Mouse (Mus musculus) intestine, postnatal 0 days (tissue): ENCODE results near the gene 1700021F05Rik. TPM values are rescaled to one million over a fixed set of nuclear protein-coding genes. Genes with fewer than 3 reads are reported as not detected.

ENCODE experiments used
- ATAC-seq: fragments of 200-750 bp; cut with Nextera tagmentation; 2 replicates; pipeline ENCODE4 v1.8.0; 2017; ENCODE audit warnings: mild to moderate bottlenecking, moderate TSS enrichment, moderate library complexity
- H3K27ac ChIP-seq: fragments of 300-500 bp; sonication (generic); 2 replicates; pipeline ENCODE4 v1.5.1; 2014; ENCODE audit warnings: mild to moderate bottlenecking, low read depth, low read length, moderate library complexity
- H3K27me3 ChIP-seq: fragments of 300-500 bp; sonication (generic); replicated peaks from 2 replicates; pipeline ENCODE4 v1.6.1; 2014; ENCODE audit warnings: low read length, mixed read lengths; ENCODE audit not compliant: control insufficient read depth, insufficient read depth
- H3K36me3 ChIP-seq: fragments of 300-500 bp; sonication (generic); 2 replicates; pipeline ENCODE4 v1.6.1; 2014; ENCODE audit warnings: mild to moderate bottlenecking, moderate library complexity; ENCODE audit not compliant: control insufficient read depth, insufficient read depth
- H3K4me1 ChIP-seq: fragments of 300-500 bp; sonication (generic); replicated peaks from 2 replicates; pipeline ENCODE4 v1.6.1; 2014; ENCODE audit warnings: antibody characterized with exemption, low read length, mixed read lengths; ENCODE audit not compliant: control insufficient read depth, insufficient read depth
- H3K4me2 ChIP-seq: fragments of 300-500 bp; sonication (generic); replicated peaks from 2 replicates; pipeline ENCODE4 v1.6.1; 2014; ENCODE audit warnings: low read depth, mild to moderate bottlenecking, moderate library complexity
- H3K4me3 ChIP-seq: fragments of 300-500 bp; sonication (generic); 2 replicates; pipeline ENCODE4 v1.5.1; 2014; ENCODE audit warnings: low read depth, low read length
- H3K9ac ChIP-seq: fragments of 300-500 bp; sonication (generic); 2 replicates; pipeline ENCODE4 v1.6.1; 2014; ENCODE audit warnings: mild to moderate bottlenecking, low read depth, low read length
- H3K9me3 ChIP-seq: fragments of 300-500 bp; sonication (generic); 2 replicates; pipeline ENCODE4 v1.6.1; 2016; ENCODE audit warnings: mixed run types; ENCODE audit not compliant: control insufficient read depth
- CTCF ChIP-seq: sonication (generic); IDR thresholded peaks from 2 replicates; pipeline ENCODE4 v1.5.1; 2016; ENCODE audit warnings: low read depth, mild to moderate bottlenecking, control low read depth, antibody characterized with exemption, moderate library complexity
- WGBS: fragments of 180-500 bp; shearing (Covaris S2); extraction: QIAGEN DNeasy Blood & Tissue Kit; methylation state at CpG from one replicate; pipeline ENCODE4 v1.1.7; 2014; 5-methylcytosine and 5-hydroxymethylcytosine counted together
- polyA plus RNA-seq: library from polyadenylated mRNA; unstranded; fragments of >200 nt; fragmentation: Nextera tagmentation; extraction: Ambion mirVana; gene quantifications from 2 replicates; pipeline ENCODE4 v1.2.1, GENCODE M21; 2015

1700021F05Rik gene
- polyA plus RNA-seq, 1 experiment from 2014 or later = 54.7 TPM

DNA sequence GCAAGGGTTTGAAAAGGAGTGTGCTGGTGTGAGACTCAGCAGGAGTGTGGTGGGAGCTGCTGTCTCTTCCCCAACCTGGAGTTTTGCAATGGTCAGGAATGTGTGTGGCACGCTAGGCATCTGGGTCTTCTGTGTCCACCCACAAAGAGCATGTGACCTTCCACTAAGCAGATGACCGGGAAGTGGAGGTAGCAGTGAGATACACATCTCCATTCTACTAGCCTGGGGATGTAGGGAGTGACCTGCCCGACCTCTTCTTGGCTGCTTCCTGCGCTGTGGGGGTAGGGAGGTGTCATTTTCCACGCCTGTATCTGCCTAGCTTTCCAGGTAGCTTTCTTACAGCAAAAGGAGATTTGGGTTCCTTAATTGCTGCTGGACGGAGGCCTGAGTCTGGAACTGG lies 51.2 kb downstream of the 1700021F05Rik start:
- no peaks in the 10 kb centered on the region; the same call in 1 of the 2 replicates for H3K36me3 ChIP-seq
- 0 out of 2 replicates have a peak, but pooled peaks cover 5% of the 10 kb centered on the region for H3K4me1 ChIP-seq
- WGBS = 33% methylated on average over 6 of the region's 6 CpGs
- no peak overlapping the region for H3K4me2 ChIP-seq
- H3K9me3 ChIP-seq = no peaks in the 10 kb centered on the region
- H3K9ac ChIP-seq = no peak overlapping the region
- H3K27me3 ChIP-seq = no peaks in the 10 kb centered on the region
- no peak overlapping the region for H3K4me3 ChIP-seq
- peak overlapping the region; percentile 28; the same call in 1 of the 2 replicates for H3K27ac ChIP-seq
- no peak for TF ChIP-seq CTCF
- no peak for ATAC-seq

DNA sequence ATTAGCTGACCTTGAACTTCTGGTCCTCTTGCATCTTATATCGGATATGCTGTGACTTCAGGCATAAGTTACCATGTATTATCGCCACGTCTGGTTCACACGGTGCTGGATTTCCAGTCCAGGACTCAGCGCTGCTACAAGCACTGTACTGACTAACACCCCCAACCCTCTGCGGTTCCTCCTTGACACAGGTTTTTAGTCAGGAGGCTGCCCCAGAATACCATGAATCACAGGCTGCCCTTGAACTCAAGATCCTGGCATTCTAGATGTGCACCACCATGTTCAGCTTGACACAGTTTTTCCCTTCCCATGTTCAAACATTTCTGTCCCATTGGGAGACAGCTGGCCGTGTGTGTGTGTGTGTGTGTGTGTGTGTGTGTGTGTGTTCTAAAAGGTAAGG lies 51.7 kb downstream of the 1700021F05Rik start:
- H3K27ac ChIP-seq = no peak overlapping the region; the same call in 1 of the 2 replicates
- ATAC-seq = no peak
- H3K4me3 ChIP-seq = no peak overlapping the region
- H3K9me3 ChIP-seq = no peaks in the 10 kb centered on the region
- no peak overlapping the region for H3K4me2 ChIP-seq
- no peaks in the 10 kb centered on the region for H3K27me3 ChIP-seq
- H3K4me1 ChIP-seq = 0 out of 2 replicates have a peak, but pooled peaks cover 5% of the 10 kb centered on the region
- no peak overlapping the region for H3K9ac ChIP-seq
- no peak for TF ChIP-seq CTCF
- no peaks in the 10 kb centered on the region; the same call in 1 of the 2 replicates for H3K36me3 ChIP-seq
- 81% methylated on average over 7 of the region's 7 CpGs for WGBS

DNA sequence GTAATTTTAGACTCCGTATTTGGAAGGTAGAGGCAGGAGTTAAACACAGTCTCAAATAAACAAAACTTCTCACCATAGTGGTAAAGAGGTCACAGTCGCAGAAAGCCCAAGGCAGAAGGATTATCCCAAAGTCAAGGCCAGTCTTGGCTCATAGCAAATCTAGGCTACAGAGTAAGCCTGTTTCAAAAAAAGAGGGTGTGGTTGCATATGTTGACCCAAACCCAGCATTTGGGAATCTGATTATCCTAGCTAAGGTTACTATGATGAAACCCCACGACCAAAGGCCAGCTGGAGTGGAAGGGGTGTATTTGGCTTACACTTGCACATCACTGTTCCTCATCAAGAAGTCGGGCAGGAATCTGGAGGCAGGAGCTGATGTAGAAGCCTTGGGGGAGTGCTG lies 52.5 kb downstream of the 1700021F05Rik start:
- Histone ChIP-seq H3K36me3 (no peaks in the 10 kb centered on the region; the same call in 1 of the 2 replicates), H3K4me2 (no peak overlapping the region), H3K27ac (0 out of 2 replicates have a peak overlapping the region, but pooled peaks have one; percentile 61), H3K9ac (no peak overlapping the region), H3K27me3 (no peaks in the 10 kb centered on the region), H3K4me1 (0 out of 2 replicates have a peak, but pooled peaks cover 5% of the 10 kb centered on the region), H3K9me3 (no peaks in the 10 kb centered on the region), H3K4me3 (no peak overlapping the region)
- WGBS = 63% methylated on average over 4 of the region's 4 CpGs
- no peak for TF ChIP-seq CTCF
- no peak for ATAC-seq

- H3K4me2 ChIP-seq = no peak overlapping the region
- H3K27ac ChIP-seq = peak overlapping the region; percentile 61
- ATAC-seq = peak; percentile 65
- H3K9ac ChIP-seq = no peak overlapping the region
- 37% methylated on average over 3 of the region's 3 CpGs for WGBS
- no peak for TF ChIP-seq CTCF
- no peaks in the 10 kb centered on the region for H3K9me3 ChIP-seq
- no peaks in the 10 kb centered on the region for H3K27me3 ChIP-seq
- H3K4me3 ChIP-seq = no peak overlapping the region
- H3K36me3 ChIP-seq = no peaks in the 10 kb centered on the region; the same call in 1 of the 2 replicates
- H3K4me1 ChIP-seq = 0 out of 2 replicates have a peak, but pooled peaks cover 5% of the 10 kb centered on the region
Measured at GRCm38 (mm10) chr10:43487441-43488010, 53.3 kb downstream of the 1700021F05Rik start.

- Histone ChIP-seq H3K4me2 (no peak overlapping the region), H3K9ac (0 out of 2 replicates have a peak overlapping the region, but pooled peaks have one; percentile 11), H3K4me3 (no peak overlapping the region), H3K36me3 (no peaks in the 10 kb centered on the region; the same call in 1 of the 2 replicates), H3K4me1 (0 out of 2 replicates have a peak, but pooled peaks cover 5% of the 10 kb centered on the region), H3K27me3 (no peaks in the 10 kb centered on the region), H3K9me3 (no peaks in the 10 kb centered on the region), H3K27ac (no peak overlapping the region)
- WGBS = 81% methylated on average over 6 of the region's 6 CpGs
- no peak for ATAC-seq
- TF ChIP-seq CTCF = no peak
Measured at GRCm38 (mm10) chr10:43485751-43486268, 55.0 kb downstream of the 1700021F05Rik start.

- no peaks in the 10 kb centered on the region for H3K4me1 ChIP-seq
- ATAC-seq = no peak
- H3K4me2 ChIP-seq = no peak overlapping the region
- TF ChIP-seq CTCF = no peak
- H3K4me3 ChIP-seq = no peak overlapping the region
- 0 out of 2 replicates have a peak overlapping the region, but pooled peaks have one; percentile 29 for H3K27ac ChIP-seq
- H3K36me3 ChIP-seq = no peaks in the 10 kb centered on the region
- H3K9ac ChIP-seq = no peak overlapping the region
- H3K27me3 ChIP-seq = no peaks in the 10 kb centered on the region
- 36% methylated on average over 9 of the region's 9 CpGs for WGBS
- no peaks in the 10 kb centered on the region for H3K9me3 ChIP-seq
Measured at GRCm38 (mm10) chr10:43483426-43483995, 57.3 kb downstream of the 1700021F05Rik start.
